Mouse (Mus musculus): ENCODE results near the gene Mta3. TPM values are rescaled to one million over a fixed set of nuclear protein-coding genes. Genes with fewer than 3 reads are reported as not detected.

The Mta3 gene
- polyA plus RNA-seq, 1 experiment from 2014 or later: 37.4 TPM

DNA sequence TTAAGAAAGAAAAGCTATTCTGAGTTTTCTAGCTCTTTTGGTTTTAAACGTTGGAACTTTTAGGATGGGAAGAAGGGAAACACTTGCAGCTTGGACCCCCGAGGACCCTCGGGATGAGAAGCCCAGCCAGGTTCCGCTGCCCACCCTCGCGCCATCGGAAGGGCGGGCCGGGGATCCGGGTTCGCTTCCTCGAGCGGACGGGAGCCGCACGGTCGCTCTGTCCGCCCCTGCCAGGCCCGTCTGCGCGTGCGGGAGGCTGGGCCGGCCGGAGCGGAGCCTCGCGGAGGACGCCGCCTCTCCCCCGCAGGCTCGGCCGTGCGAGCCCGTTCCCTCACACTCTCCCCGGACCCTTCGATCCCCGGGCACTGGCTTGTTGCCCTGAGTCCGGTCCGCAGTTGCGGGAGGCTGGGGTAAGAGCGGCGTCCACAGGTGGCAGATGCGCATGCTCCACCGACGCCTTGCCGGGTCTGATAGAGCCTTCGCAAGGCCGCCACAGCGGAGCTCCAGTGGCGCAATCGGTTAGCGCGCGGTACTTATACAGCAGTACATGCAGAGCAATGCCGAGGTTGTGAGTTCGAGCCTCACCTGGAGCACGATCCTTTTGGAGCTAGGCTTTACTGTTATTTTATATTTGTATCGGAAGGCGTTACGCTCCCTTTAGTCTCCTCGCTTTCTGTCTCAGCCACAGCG lies 155.6 kb downstream of the Mta3 start:
- Histone ChIP-seq H3K27ac (peak overlapping the region; percentile 47), H3K4me2 (replicated peaks) (peak overlapping the region; percentile 69), H3K9ac (peak overlapping the region; percentile 60), H3K4me1 (peaks cover 7% of the 10 kb centered on the region; the same call in 1 of the 2 replicates), H3K36me3 (no peaks in the 10 kb centered on the region), H3K27me3 (replicated peaks) (0 out of 2 replicates have a peak, but pooled peaks cover 3% of the 10 kb centered on the region), H3K4me3 (peak overlapping the region; percentile 78), H3K9me3 (no peaks in the 10 kb centered on the region)
- under 1% methylated on average over 62 of the region's 62 CpGs for WGBS
- peak; percentile 93 for ATAC-seq (ENCODE audit: low FRiP score, low read depth)

DNA sequence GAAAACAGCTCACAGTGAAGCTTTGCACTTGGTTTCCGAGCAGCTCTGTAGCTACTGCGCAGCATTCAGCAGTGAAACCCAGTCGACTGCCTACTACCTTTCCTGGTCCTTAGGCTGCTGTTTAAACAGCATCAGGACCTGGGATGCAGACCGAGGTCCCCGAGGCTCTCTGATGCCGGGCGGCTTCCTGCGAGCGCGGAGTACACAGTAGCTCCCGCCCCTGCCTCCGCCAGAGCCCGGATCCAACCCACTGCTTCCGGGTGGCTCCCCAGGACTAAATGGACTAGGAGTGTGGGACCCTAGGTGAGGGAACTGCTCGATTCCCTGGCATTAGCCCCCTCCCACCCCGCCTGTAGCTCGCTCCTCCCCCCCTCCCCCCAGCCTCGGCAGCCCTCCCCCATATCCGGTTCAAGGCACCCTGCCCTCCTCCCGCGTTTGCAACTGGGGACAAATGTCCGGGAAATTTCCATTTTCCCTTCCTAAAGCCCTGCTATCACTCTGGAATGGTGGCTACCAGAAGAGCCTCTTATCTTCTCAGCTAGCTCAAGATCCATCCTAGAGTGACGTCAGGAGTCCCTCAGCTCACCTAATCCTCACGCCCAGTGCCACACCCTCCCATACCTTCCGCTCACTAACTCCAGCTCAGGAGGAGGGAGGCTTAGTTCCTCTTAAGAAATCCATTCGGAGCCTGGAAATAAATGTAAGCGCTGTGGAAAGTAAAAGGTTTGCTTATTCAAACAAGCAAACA lies 156.3 kb downstream of the Mta3 start:
- Histone ChIP-seq H3K4me2 (replicated peaks) (peak overlapping the region; percentile 69), H3K27ac (peak overlapping the region; percentile 42; the same call in 1 of the 2 replicates), H3K9me3 (no peaks in the 10 kb centered on the region), H3K27me3 (replicated peaks) (0 out of 2 replicates have a peak, but pooled peaks cover 3% of the 10 kb centered on the region), H3K4me3 (peak overlapping the region; percentile 78), H3K9ac (peak overlapping the region; percentile 60), H3K36me3 (no peaks in the 10 kb centered on the region), H3K4me1 (peaks cover 7% of the 10 kb centered on the region; the same call in 1 of the 2 replicates)
- ATAC-seq (ENCODE audit: low FRiP score, low read depth): peak; percentile 87
- WGBS: under 1% methylated on average over 27 of the region's 27 CpGs

DNA sequence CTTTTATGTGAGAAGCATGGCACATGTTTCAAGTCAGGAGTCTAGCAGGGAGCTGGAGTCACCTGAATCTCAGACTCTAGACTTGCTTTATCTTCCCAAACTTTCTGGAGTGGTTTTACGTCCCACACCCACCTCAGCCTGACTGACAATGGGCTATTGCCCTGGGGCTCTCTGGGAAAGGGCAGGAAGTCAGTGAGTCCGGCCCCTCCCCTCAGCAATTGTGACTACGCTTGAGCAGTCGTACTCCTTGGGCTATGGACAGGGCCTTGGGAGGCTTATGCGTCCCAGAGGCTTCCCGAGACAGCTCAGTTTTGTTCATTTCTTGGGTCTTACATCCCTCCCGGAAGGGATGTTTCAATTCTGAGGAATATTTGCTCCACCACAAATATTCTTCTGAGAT lies 159.4 kb downstream of the Mta3 start:
- 70% methylated on average over 7 of the region's 7 CpGs for WGBS
- Histone ChIP-seq H3K4me2 (replicated peaks) (no peak overlapping the region), H3K27ac (no peak overlapping the region), H3K4me3 (no peak overlapping the region), H3K9ac (no peak overlapping the region), H3K36me3 (no peaks in the 10 kb centered on the region), H3K4me1 (peaks cover 7% of the 10 kb centered on the region; the same call in 1 of the 2 replicates), H3K9me3 (no peaks in the 10 kb centered on the region), H3K27me3 (replicated peaks) (0 out of 2 replicates have a peak, but pooled peaks cover 3% of the 10 kb centered on the region)
- ATAC-seq (ENCODE audit: low FRiP score, low read depth): no peak

DNA sequence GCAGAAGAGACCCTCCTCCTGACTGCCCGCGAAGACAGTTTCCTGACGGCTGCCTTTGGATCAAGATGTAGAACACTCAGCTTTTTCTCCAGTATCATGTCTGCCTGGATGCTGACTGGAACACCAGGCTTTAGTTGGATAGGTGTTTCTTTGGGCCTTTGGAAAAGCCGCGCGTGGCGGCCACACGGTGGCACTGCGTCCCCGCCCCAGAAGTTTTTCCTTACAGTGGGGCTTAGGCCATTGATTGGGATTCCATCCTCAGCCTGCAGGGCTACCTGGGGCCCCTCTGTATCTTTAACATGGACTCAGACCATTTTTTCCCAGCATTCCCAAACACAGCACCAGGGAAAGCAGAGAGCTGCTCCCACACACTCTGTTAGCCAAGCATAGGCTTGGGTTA lies 160.6 kb downstream of the Mta3 start:
- H3K4me3 ChIP-seq: no peak overlapping the region
- peaks cover 7% of the 10 kb centered on the region; the same call in 1 of the 2 replicates for H3K4me1 ChIP-seq
- 17% methylated on average over 10 of the region's 10 CpGs for WGBS
- H3K27me3 ChIP-seq (replicated peaks): 0 out of 2 replicates have a peak, but pooled peaks cover 3% of the 10 kb centered on the region
- H3K27ac ChIP-seq: no peak overlapping the region
- H3K9ac ChIP-seq: no peak overlapping the region
- no peaks in the 10 kb centered on the region for H3K9me3 ChIP-seq
- no peak overlapping the region for H3K4me2 ChIP-seq (replicated peaks)
- no peak for ATAC-seq (ENCODE audit: low FRiP score, low read depth)
- H3K36me3 ChIP-seq: no peaks in the 10 kb centered on the region

DNA sequence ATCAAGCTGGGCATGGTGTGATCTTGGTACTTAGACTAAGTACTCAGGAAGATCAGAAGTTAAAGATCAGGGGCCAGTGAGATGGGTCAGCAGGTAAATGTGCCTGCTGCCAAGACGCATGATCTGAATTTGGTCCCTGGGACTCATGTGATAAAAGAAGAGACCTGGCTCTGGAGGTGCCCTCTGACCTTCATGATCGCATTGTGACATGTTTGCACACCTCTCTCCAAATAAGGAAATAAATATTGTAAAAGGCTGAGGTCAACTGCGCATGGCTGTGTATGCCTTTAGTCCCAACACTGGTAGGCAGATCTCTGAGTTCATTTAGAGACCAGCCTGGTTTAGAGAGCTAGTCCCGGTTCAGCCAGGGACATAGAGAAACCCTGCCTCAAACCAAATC lies 164.4 kb downstream of the Mta3 start:
- Histone ChIP-seq H3K4me1 (no peaks in the 10 kb centered on the region; the same call in 1 of the 2 replicates), H3K36me3 (no peaks in the 10 kb centered on the region), H3K27ac (no peak overlapping the region), H3K4me2 (replicated peaks) (no peak overlapping the region), H3K4me3 (no peak overlapping the region), H3K9ac (no peak overlapping the region), H3K9me3 (no peaks in the 10 kb centered on the region), H3K27me3 (replicated peaks) (no peaks in the 10 kb centered on the region)
- no peak for ATAC-seq (ENCODE audit: low FRiP score, low read depth)
- 95% methylated on average over 4 of the region's 4 CpGs for WGBS

Other genes starting within 250 kb of the Mta3 start
- 151 TPM in 2 replicates for gene Cox7a2l, start 188.8 kb upstream of the Mta3 start, polyA plus RNA-seq (2016; fragmentation: Nextera tagmentation; extraction: Ambion mirVana)
- gene Kcng3, start 74.3 kb upstream of the Mta3 start, polyA plus RNA-seq (2016; fragmentation: Nextera tagmentation; extraction: Ambion mirVana): not detected in 2 replicates
- gene Haao, start 141.8 kb downstream of the Mta3 start, polyA plus RNA-seq (2016; fragmentation: Nextera tagmentation; extraction: Ambion mirVana): not detected in 2 replicates

All from neural tube, embryonic 12.5 days (tissue).